ENCODE assay signal across 9 mouse cellular contexts in the genomic region with DNA sequence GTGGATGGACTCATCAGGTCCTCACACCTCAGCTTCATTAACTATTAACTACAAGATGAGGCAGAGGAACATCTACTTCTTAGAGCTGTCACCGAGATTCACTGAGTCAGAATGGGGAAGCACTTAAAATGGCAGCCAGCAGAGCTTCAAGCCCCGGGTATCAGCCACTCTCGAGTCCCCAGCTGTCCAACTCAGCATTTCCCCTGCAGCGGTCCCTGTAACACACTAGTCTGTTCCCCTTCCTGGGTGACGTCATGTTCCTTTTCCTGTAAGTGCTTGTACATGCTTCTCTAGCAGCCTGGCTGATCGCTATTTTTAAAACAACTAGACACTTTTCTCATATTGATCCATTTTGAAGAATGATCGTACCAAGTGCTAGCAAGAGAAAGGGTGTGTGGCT. TPM values are rescaled to one million over a fixed set of nuclear protein-coding genes. Genes with fewer than 3 reads are reported as not detected.
DNase-seq lines count a peak whose midpoint lies in the region; ATAC-seq and TF ChIP-seq lines count a peak whose summit lies in the region.
"Had no signal": no experiment of that assay in that cellular context is flagged by ENCODE, and none has a peak within 500 bp of the region (broad histone marks: within the 10 kb centered on the region; RNA-seq: fewer than 3 reads in every experiment).

No protein-coding gene starts in this region.

- ATAC-seq in liver, embryonic 16.5 days (ENCODE audit: low read depth): peak; percentile 43; the same call in 1 of the 2 replicates
- ATAC-seq in forebrain, embryonic 11.5 days (replicated peaks; ENCODE audit: low FRiP score): no peak

- no peak overlapping the region for H3K4me3 ChIP-seq in liver, embryonic 16.5 days (ENCODE audit: low read depth, low read length)
- no peak overlapping the region for H3K4me3 ChIP-seq in spleen, adult 2 months (ENCODE audit: extremely low read depth, insufficient read depth, insufficient read length)
- H3K4me3 ChIP-seq in forebrain, embryonic 11.5 days (ENCODE audit: low read depth, low read length): no peak overlapping the region
- H3K4me3 ChIP-seq: limb, embryonic 15.5 days had no signal

- no peak for TF ChIP-seq CTCF in spleen, adult 2 months (IDR thresholded peaks at IDR 0.05; ENCODE audit: extremely low read depth, insufficient read depth, insufficient read length, insufficient replicate concordance)

- DNase-seq in left cerebral cortex, postnatal 25 days (ENCODE audit: low spot score in 2 of 2): peak; percentile 27 to 75
- no peak for DNase-seq in left cerebral cortex, postnatal 36 days (ENCODE audit: low spot score in 2 of 2)
- DNase-seq in heart, adult 9 months (ENCODE audit: low spot score in 2 of 2): peak; percentile 74 to 83
- DNase-seq in spleen, adult 2 months (ENCODE audit: low read depth in 1 of 2, low spot score in 2 of 2): peak; percentile 75 to 80
- no peak for DNase-seq in ovary, postnatal 36 days (ENCODE audit: low spot score)
- no peak for DNase-seq in forebrain, embryonic 11.5 days (ENCODE audit: low spot score)
- no peak for DNase-seq in embryo, embryonic 9.5 days (ENCODE audit: extremely low spot score)

- H3K4me1 ChIP-seq in liver, embryonic 16.5 days (ENCODE audit: control insufficient read depth, low read depth, low read length): peaks cover 3% of the 10 kb centered on the region; the same call in 1 of the 2 replicates
- peaks cover 5% of the 10 kb centered on the region; the same call in 1 of the 2 replicates for H3K4me1 ChIP-seq in spleen, adult 2 months (ENCODE audit: control insufficient read depth, insufficient read depth, insufficient read length)
- H3K4me1 ChIP-seq in forebrain, embryonic 11.5 days (replicated peaks; ENCODE audit: control insufficient read depth, insufficient read depth, low read length): no peaks in the 10 kb centered on the region
- H3K4me1 ChIP-seq: limb, embryonic 15.5 days had no signal

- no peak overlapping the region for H3K9ac ChIP-seq in liver, embryonic 16.5 days (ENCODE audit: low read depth, low read length)
- H3K9ac ChIP-seq in forebrain, embryonic 11.5 days (ENCODE audit: low read length): no peak overlapping the region
- H3K9ac ChIP-seq: limb, embryonic 15.5 days had no signal

- H3K9me3 ChIP-seq in liver, embryonic 16.5 days (replicated peaks; ENCODE audit: control insufficient read depth, low read length): no peaks in the 10 kb centered on the region
- no peaks in the 10 kb centered on the region for H3K9me3 ChIP-seq in forebrain, embryonic 11.5 days (ENCODE audit: control insufficient read depth, low read length)
- H3K9me3 ChIP-seq: limb, embryonic 15.5 days had no signal

- TF ChIP-seq POLR2A in spleen, adult 2 months (IDR thresholded peaks at IDR 0.05; ENCODE audit: low read depth, low read length): no peak

- WGBS in liver, embryonic 16.5 days (ENCODE audit: insufficient replicate concordance): 20% methylated on average over 7 of the region's 7 CpGs
- WGBS in spleen, adult 2 months: 12% methylated on average over 7 of the region's 7 CpGs
- 87% methylated on average over 7 of the region's 7 CpGs for WGBS in forebrain, embryonic 11.5 days

- H3K27ac ChIP-seq in liver, embryonic 16.5 days (ENCODE audit: low read length): 0 out of 2 replicates have a peak overlapping the region, but pooled peaks have one; percentile 7
- peak overlapping the region; percentile 67 for H3K27ac ChIP-seq in spleen, adult 2 months (ENCODE audit: insufficient read depth, low read length)
- H3K27ac ChIP-seq in forebrain, embryonic 11.5 days (ENCODE audit: low read depth, low read length): no peak overlapping the region
- H3K27ac ChIP-seq: limb, embryonic 15.5 days had no signal

- 0 out of 2 replicates have a peak overlapping the region, but pooled peaks have one; percentile 15 for H3K4me2 ChIP-seq in liver, embryonic 16.5 days (ENCODE audit: low read depth, low read length)
- no peak overlapping the region for H3K4me2 ChIP-seq in forebrain, embryonic 11.5 days (ENCODE audit: low read depth, low read length, severe bottlenecking)
- H3K4me2 ChIP-seq: limb, embryonic 15.5 days had no signal

- no peaks in the 10 kb centered on the region for H3K27me3 ChIP-seq in liver, embryonic 16.5 days (ENCODE audit: control insufficient read depth, insufficient read depth, low read depth, low read length)
- no peaks in the 10 kb centered on the region for H3K27me3 ChIP-seq in spleen, adult 2 months (ENCODE audit: control insufficient read depth, insufficient read depth, low read length)
- no peaks in the 10 kb centered on the region for H3K27me3 ChIP-seq in forebrain, embryonic 11.5 days (ENCODE audit: control insufficient read depth, insufficient read depth, low read length)
- H3K27me3 ChIP-seq: limb, embryonic 15.5 days had no signal

- H3K36me3 ChIP-seq in liver, embryonic 16.5 days (ENCODE audit: control insufficient read depth, insufficient read depth): no peaks in the 10 kb centered on the region
- no peaks in the 10 kb centered on the region for H3K36me3 ChIP-seq in spleen, adult 2 months (ENCODE audit: control insufficient read depth, insufficient read depth, low read length)
- no peaks in the 10 kb centered on the region for H3K36me3 ChIP-seq in forebrain, embryonic 11.5 days (ENCODE audit: control insufficient read depth, insufficient read depth, low read length)
- H3K36me3 ChIP-seq: limb, embryonic 15.5 days had no signal

- intact Hi-C loops in left cerebral cortex, postnatal 25 days (cut with DNase I): no loop called here
- intact Hi-C loops in left cerebral cortex, postnatal 36 days (cut with DNase I): no loop called here

RNA-seq across cellular contexts. Expression of a gene that starts 8.6 kb away (rescaled TPM):
- 100 to 1,000 TPM; 266 to 287 TPM for total RNA-seq in left cerebral cortex, postnatal 25 days (2021)
- 100 to 1,000 TPM; 259 to 262 TPM for total RNA-seq in left cerebral cortex, postnatal 36 days (2021)
- polyA plus RNA-seq in liver, embryonic 16.5 days (2015; fragmentation: Nextera tagmentation; extraction: Ambion mirVana): 181 and 187 TPM in 2 replicates
- 186 and 302 TPM in 2 replicates for polyA plus RNA-seq in spleen, adult 2 months (2012; rRNA removed)
- polyA plus RNA-seq in forebrain, embryonic 11.5 days (2014; fragmentation: Nextera tagmentation; extraction: Ambion mirVana): 303 and 310 TPM in 2 replicates

RNA-seq across cellular contexts. Expression of a gene that starts 32.9 kb away (rescaled TPM):
- total RNA-seq in left cerebral cortex, postnatal 25 days (2021): not detected
- total RNA-seq in left cerebral cortex, postnatal 36 days (2021): not detected
- polyA plus RNA-seq in liver, embryonic 16.5 days (2015; fragmentation: Nextera tagmentation; extraction: Ambion mirVana): 0.07 TPM in 1 of 2 replicates, not detected in the other
- polyA plus RNA-seq in spleen, adult 2 months (2012; rRNA removed): 0.18 and 0.27 TPM in 2 replicates
- not detected in 2 replicates for polyA plus RNA-seq in forebrain, embryonic 11.5 days (2014; fragmentation: Nextera tagmentation; extraction: Ambion mirVana)
- polyA plus RNA-seq: limb, embryonic 15.5 days had no signal

RNA-seq across cellular contexts. Expression of a gene that starts 51.0 kb away (rescaled TPM):
- total RNA-seq in left cerebral cortex, postnatal 25 days (2021): not detected
- total RNA-seq in left cerebral cortex, postnatal 36 days (2021): not detected
- polyA plus RNA-seq in liver, embryonic 16.5 days (2015; fragmentation: Nextera tagmentation; extraction: Ambion mirVana): 0.36 and 0.39 TPM in 2 replicates
- 0.08 and 0.14 TPM in 2 replicates for polyA plus RNA-seq in spleen, adult 2 months (2012; rRNA removed)
- polyA plus RNA-seq in forebrain, embryonic 11.5 days (2014; fragmentation: Nextera tagmentation; extraction: Ambion mirVana): not detected in 2 replicates

RNA-seq across cellular contexts. Expression of a gene that starts 57.2 kb away (rescaled TPM):
- 100 to 1,000 TPM; 137 to 139 TPM for total RNA-seq in left cerebral cortex, postnatal 25 days (2021)
- 100 to 1,000 TPM; 139 to 143 TPM for total RNA-seq in left cerebral cortex, postnatal 36 days (2021)
- polyA plus RNA-seq in liver, embryonic 16.5 days (2015; fragmentation: Nextera tagmentation; extraction: Ambion mirVana): 95.6 and 97.5 TPM in 2 replicates
- 102 and 119 TPM in 2 replicates for polyA plus RNA-seq in spleen, adult 2 months (2012; rRNA removed)
- 185 and 205 TPM in 2 replicates for polyA plus RNA-seq in forebrain, embryonic 11.5 days (2014; fragmentation: Nextera tagmentation; extraction: Ambion mirVana)

RNA-seq across cellular contexts. Expression of a gene that starts 57.4 kb away (rescaled TPM):
- 100 to 1,000 TPM; 151 to 152 TPM for total RNA-seq in left cerebral cortex, postnatal 25 days (2021)
- 100 to 1,000 TPM; 151 to 166 TPM for total RNA-seq in left cerebral cortex, postnatal 36 days (2021)
- 34.0 and 37.5 TPM in 2 replicates for polyA plus RNA-seq in liver, embryonic 16.5 days (2015; fragmentation: Nextera tagmentation; extraction: Ambion mirVana)
- 27.5 and 33.8 TPM in 2 replicates for polyA plus RNA-seq in spleen, adult 2 months (2012; rRNA removed)
- polyA plus RNA-seq in forebrain, embryonic 11.5 days (2014; fragmentation: Nextera tagmentation; extraction: Ambion mirVana): 95.3 and 98.4 TPM in 2 replicates

Comparison
In these comparisons a context has a peak if more than half of its experiments do, and no peak if none do; other contexts are left out.
1. DNase-seq: peak in left cerebral cortex, postnatal 25 days (2 of 2), heart, adult 9 months (2 of 2) and spleen, adult 2 months (2 of 2); none in left cerebral cortex, postnatal 36 days (0 of 2), ovary, postnatal 36 days (single experiment), forebrain, embryonic 11.5 days (single experiment) and embryo, embryonic 9.5 days (single experiment).